Mouse (Mus musculus) kidney, embryonic 16.5 days (tissue): ENCODE measurements around the gene Tm6sf2. TPM values are rescaled to one million over a fixed set of nuclear protein-coding genes. Genes with fewer than 3 reads are reported as not detected.

Experiments
- ATAC-seq: fragments of 200-750 bp; cut with Nextera tagmentation; 2 replicates; pipeline ENCODE4 v1.8.0; 2017; ENCODE audit warnings: moderate TSS enrichment; ENCODE audit not compliant: low FRiP score, low TSS enrichment
- H3K27ac ChIP-seq: fragments of 300-500 bp; sonication (generic); 2 replicates; pipeline ENCODE4 v1.5.1; 2014; ENCODE audit warnings: low read length
- H3K27me3 ChIP-seq: fragments of 300-500 bp; sonication (generic); 2 replicates; pipeline ENCODE4 v1.6.1; 2014; ENCODE audit warnings: low read length, control low read depth, mixed read lengths; ENCODE audit not compliant: insufficient read depth
- H3K36me3 ChIP-seq: fragments of 300-500 bp; sonication (generic); 2 replicates; pipeline ENCODE4 v1.6.1; 2014; ENCODE audit warnings: low read length, control low read depth, mixed read lengths; ENCODE audit not compliant: insufficient read depth
- H3K4me1 ChIP-seq: fragments of 300-500 bp; sonication (generic); 2 replicates; pipeline ENCODE4 v1.6.1; 2014; ENCODE audit warnings: low read length, control low read depth, mixed read lengths; ENCODE audit not compliant: insufficient read depth
- H3K4me2 ChIP-seq: fragments of 300-500 bp; sonication (generic); replicated peaks from 2 replicates; pipeline ENCODE4 v1.6.1; 2014; ENCODE audit warnings: low read depth, low read length
- H3K4me3 ChIP-seq: fragments of 300-500 bp; sonication (generic); 2 replicates; pipeline ENCODE4 v1.5.1; 2014; ENCODE audit warnings: mild to moderate bottlenecking, low read length
- H3K9ac ChIP-seq: fragments of 300-500 bp; sonication (generic); replicated peaks from 2 replicates; pipeline ENCODE4 v1.6.1; 2014; ENCODE audit warnings: low read length
- H3K9me3 ChIP-seq: fragments of 300-500 bp; sonication (generic); 2 replicates; pipeline ENCODE4 v1.6.1; 2016; ENCODE audit warnings: low read length, control low read depth
- WGBS: fragments of 180-500 bp; shearing (Covaris S2); extraction: QIAGEN DNeasy Blood & Tissue Kit; methylation state at CpG from one replicate; pipeline ENCODE4 v1.1.7; 2014; 5-methylcytosine and 5-hydroxymethylcytosine counted together
- polyA plus RNA-seq: library from polyadenylated mRNA; unstranded; fragments of >200 nt; fragmentation: Nextera tagmentation; extraction: Ambion mirVana; gene quantifications from 2 replicates; pipeline ENCODE4 v1.2.1, GENCODE M21; 2015

Tm6sf2 gene
- 0.94 and 1.3 TPM in 2 replicates for polyA plus RNA-seq

DNA sequence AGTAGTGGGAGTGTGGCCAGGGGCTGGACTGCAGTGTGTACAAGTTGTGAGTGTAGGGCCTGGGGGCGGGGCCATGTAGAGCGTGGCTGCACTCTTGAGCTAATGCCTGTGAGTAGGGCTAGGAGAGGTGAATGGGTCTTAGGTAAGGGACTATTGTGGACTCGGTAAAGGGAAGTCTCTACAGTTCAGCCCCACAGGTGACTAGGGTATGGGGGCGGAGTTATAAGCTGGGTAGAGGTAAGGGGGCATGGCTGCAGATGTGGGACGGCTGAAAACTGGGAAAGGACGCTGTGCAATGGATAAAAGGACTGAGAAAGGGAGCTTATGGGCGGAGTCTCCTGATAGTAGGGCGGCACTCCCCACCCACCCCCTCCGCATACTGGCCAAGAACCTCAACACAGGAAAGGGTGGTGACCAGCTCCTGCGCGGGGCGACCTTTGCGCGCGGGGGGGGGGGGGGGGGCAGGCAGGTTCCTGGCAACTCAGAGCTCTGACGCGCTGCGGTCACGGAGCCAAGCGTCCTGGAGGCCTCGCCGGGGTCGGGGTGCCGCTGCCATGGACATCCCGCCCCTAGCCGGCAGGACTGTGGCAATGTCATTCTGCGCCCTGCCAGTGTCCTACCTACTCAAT is at the start of gene Tm6sf2:
Gene Tm6sf2, plus strand, starts transcription at position 484 of the 629 bp plus-strand sequence.
- peak within 1 kb of the TSS; percentile 33 for H3K4me3 ChIP-seq
- no peaks in the 10 kb centered on the region for H3K9me3 ChIP-seq
- ATAC-seq, result peak; percentile 76
- peak within 1 kb of the TSS; percentile 42; the same call in 1 of the 2 replicates for H3K9ac ChIP-seq
- peaks cover 33% of the 10 kb centered on the region for H3K36me3 ChIP-seq
- H3K4me2 ChIP-seq, result peak within 1 kb of the TSS; percentile 54
- no peaks in the 10 kb centered on the region for H3K27me3 ChIP-seq
- no peak within 1 kb of the TSS for H3K27ac ChIP-seq
- WGBS, result 10% methylated on average over 17 of the region's 27 CpGs
- peaks cover 9% of the 10 kb centered on the region for H3K4me1 ChIP-seq

- Histone ChIP-seq H3K27me3 (no peaks in the 10 kb centered on the region), H3K27ac (no peak overlapping the region), H3K9ac (no peak overlapping the region), H3K4me2 (no peak overlapping the region), H3K9me3 (no peaks in the 10 kb centered on the region), H3K4me3 (no peak overlapping the region), H3K36me3 (peaks cover 95% of the 10 kb centered on the region), H3K4me1 (no peaks in the 10 kb centered on the region)
- WGBS, result 88% methylated on average over 8 of the region's 8 CpGs
- ATAC-seq, result no peak
Observed at GRCm38 (mm10) chr8:70023596-70023995, 49.1 kb upstream of the Tm6sf2 start.

- Histone ChIP-seq H3K36me3 (peaks cover 98% of the 10 kb centered on the region), H3K9me3 (no peaks in the 10 kb centered on the region), H3K27ac (no peak overlapping the region), H3K9ac (no peak overlapping the region), H3K4me2 (no peak overlapping the region), H3K4me3 (no peak overlapping the region), H3K27me3 (no peaks in the 10 kb centered on the region), H3K4me1 (no peaks in the 10 kb centered on the region)
- no peak for ATAC-seq
- WGBS, result 91% methylated on average over 2 of the region's 2 CpGs
Observed at GRCm38 (mm10) chr8:70026151-70026550, 46.6 kb upstream of the Tm6sf2 start.

GRCm38 (mm10) chr8:70030255-70030654 is 42.5 kb upstream of the Tm6sf2 start:
- Histone ChIP-seq H3K9me3 (no peaks in the 10 kb centered on the region), H3K4me3 (no peak overlapping the region), H3K36me3 (peaks cover 61% of the 10 kb centered on the region), H3K27me3 (no peaks in the 10 kb centered on the region), H3K4me1 (no peaks in the 10 kb centered on the region), H3K9ac (no peak overlapping the region), H3K4me2 (no peak overlapping the region), H3K27ac (no peak overlapping the region)
- WGBS, result 96% methylated on average over 1 of the region's 1 CpGs
- ATAC-seq, result no peak

DNA sequence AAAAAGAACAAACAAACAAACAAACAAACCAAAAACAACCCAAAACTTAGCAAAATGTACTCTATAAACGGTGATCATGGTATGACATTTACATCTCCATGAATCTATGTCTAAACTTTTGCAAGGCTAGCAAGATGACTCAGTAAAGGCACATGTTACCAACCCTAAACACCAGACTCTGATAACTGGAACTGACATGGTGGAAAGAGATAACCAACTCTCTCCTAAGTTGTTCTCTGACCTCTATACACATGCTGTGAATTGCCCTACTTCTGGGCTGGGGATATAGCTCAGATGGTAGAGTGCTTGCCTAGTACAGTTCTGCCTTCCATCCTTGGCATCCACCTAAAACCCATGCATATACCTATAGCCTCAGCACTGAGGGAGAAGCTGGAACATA is 34.7 kb upstream of the Tm6sf2 start:
- no peak overlapping the region for H3K4me3 ChIP-seq
- H3K4me2 ChIP-seq, result no peak overlapping the region
- H3K27me3 ChIP-seq, result no peaks in the 10 kb centered on the region
- no peaks in the 10 kb centered on the region for H3K36me3 ChIP-seq
- 91% methylated on average over 1 of the region's 1 CpGs for WGBS
- ATAC-seq, result no peak
- peaks cover 22% of the 10 kb centered on the region for H3K4me1 ChIP-seq
- no peak overlapping the region for H3K27ac ChIP-seq
- H3K9ac ChIP-seq, result no peak overlapping the region
- H3K9me3 ChIP-seq, result no peaks in the 10 kb centered on the region

DNA sequence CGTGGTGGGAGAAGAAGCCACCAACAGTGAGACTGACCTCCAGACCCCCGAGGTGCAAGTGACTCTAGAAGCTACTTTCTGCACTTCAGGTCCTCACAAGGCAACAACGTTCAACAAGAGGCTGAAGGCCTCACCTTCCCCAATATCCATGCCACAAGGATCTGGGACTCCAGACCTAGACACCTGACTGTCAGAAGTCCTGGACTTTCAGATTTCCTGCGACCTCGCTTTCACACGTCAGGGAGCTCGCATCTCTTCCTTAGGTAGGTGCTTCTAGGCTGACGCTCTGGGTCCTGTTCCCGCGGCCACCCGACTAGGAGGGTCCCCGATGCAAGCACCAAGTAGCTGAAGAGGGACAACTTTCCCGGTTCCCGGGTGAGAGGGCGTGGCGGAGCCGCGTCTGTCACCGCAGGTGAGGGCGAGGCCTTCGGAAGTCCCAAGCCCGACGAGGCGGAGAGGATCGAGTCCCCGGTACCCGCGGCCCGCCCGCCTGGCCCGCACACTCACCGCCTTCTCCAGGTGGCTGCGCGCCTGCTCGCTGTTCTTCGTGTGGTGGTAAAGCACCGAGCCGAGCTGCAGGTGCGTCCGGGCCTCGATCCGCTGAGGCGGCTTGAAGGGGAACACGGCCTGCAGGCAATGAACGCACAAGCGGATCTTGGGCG is 30.7 kb upstream of the Tm6sf2 start:
- Histone ChIP-seq H3K9me3 (no peaks in the 10 kb centered on the region), H3K4me2 (peak overlapping the region; percentile 84), H3K27me3 (no peaks in the 10 kb centered on the region), H3K4me3 (peak overlapping the region; percentile 93), H3K9ac (peak overlapping the region; percentile 81), H3K36me3 (no peaks in the 10 kb centered on the region), H3K4me1 (peaks cover 32% of the 10 kb centered on the region), H3K27ac (no peak overlapping the region)
- ATAC-seq, result peak; percentile 34
- WGBS, result under 1% methylated on average over 47 of the region's 47 CpGs

- H3K9ac ChIP-seq, result peak within 1 kb of the TSS; percentile 81
- H3K36me3 ChIP-seq, result no peaks in the 10 kb centered on the region
- H3K4me2 ChIP-seq, result peak within 1 kb of the TSS; percentile 84
- peak within 1 kb of the TSS; percentile 93 for H3K4me3 ChIP-seq
- no peaks in the 10 kb centered on the region for H3K9me3 ChIP-seq
- peak; percentile 96 for ATAC-seq
- under 1% methylated on average over 65 of the region's 65 CpGs for WGBS
- peaks cover 32% of the 10 kb centered on the region for H3K4me1 ChIP-seq
- no peaks in the 10 kb centered on the region for H3K27me3 ChIP-seq
- peak within 1 kb of the TSS; percentile 80 for H3K27ac ChIP-seq
Observed at GRCm38 (mm10) chr8:70042583-70043455, 29.9 kb upstream of the Tm6sf2 start, which contains the start of the genes Mau2 and Sugp1. Gene Mau2, minus strand, starts transcription at chr8:70042734. Gene Sugp1, plus strand, starts transcription at chr8:70042813.

GRCm38 (mm10) chr8:70043996-70044395 is 28.7 kb upstream of the Tm6sf2 start:
- Histone ChIP-seq H3K4me1 (peaks cover 32% of the 10 kb centered on the region), H3K4me2 (peak overlapping the region; percentile 77), H3K27ac (no peak overlapping the region), H3K27me3 (no peaks in the 10 kb centered on the region), H3K9ac (peak overlapping the region; percentile 81; the same call in 1 of the 2 replicates), H3K36me3 (no peaks in the 10 kb centered on the region; the same call in 1 of the 2 replicates), H3K4me3 (peak overlapping the region; percentile 93; the same call in 1 of the 2 replicates), H3K9me3 (no peaks in the 10 kb centered on the region)
- ATAC-seq, result no peak
- 88% methylated on average over 5 of the region's 5 CpGs for WGBS

DNA sequence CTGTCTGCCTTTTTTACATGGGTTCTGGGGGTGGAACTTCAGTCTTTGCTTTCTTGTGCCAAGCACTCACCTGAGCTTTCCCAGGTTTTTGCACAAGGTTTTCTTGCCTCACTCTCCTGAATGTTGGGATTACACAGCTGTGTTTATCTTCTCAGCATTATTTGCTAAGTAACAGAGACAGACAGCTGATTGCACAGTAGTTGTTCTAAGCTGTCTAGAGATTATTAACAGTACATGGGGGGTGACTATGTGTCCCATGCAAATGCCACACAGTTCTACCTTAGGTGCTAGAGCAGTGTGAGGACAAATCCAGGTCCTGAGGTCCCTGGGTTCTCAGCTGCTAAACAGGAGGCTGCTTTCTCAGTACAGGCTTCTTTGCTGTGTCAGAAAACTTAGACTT is 23.1 kb upstream of the Tm6sf2 start:
- no peak for ATAC-seq
- H3K36me3 ChIP-seq, result peaks cover 40% of the 10 kb centered on the region
- no peaks in the 10 kb centered on the region for H3K27me3 ChIP-seq
- H3K27ac ChIP-seq, result no peak overlapping the region
- H3K9me3 ChIP-seq, result no peaks in the 10 kb centered on the region
- no peak overlapping the region for H3K4me2 ChIP-seq
- H3K4me3 ChIP-seq, result no peak overlapping the region
- H3K4me1 ChIP-seq, result no peaks in the 10 kb centered on the region
- no peak overlapping the region for H3K9ac ChIP-seq
